Mouse (Mus musculus): ENCODE data around the gene Phkg1. TPM values are rescaled to one million over a fixed set of nuclear protein-coding genes. Genes with fewer than 3 reads are reported as not detected.
"Not testable (repeated sequence)": the region's sequence is repeated elsewhere in the genome, so short reads cannot be mapped to it uniquely, and the experiment has no call there.

The Phkg1 gene
- 0.24 TPM in 1 of 2 replicates, not detected in the other for polyA plus RNA-seq (2014; fragmentation: Nextera tagmentation; extraction: Ambion mirVana)

DNA sequence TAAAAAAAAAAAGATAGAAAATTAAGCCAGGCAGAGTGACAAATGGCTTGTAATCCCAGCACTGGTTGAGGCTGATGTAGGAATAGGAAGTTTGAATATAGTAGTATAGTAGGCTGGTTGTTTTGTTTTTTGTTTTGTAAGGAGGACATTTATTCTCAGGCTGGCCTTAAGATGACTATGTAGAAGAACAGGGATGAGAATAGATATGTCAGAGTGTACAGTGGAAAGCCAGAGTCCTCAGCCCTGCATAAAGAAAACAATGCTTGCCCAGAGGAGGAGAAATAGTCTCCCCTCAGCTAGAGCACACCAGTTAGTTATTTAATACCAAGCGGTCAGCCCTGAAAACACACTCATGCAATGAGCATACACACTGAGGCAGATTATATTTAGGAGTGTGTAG, at the start of gene Phkg1:
TSS of gene Phkg1 (minus strand) at position 101 of the 400 bp plus-strand sequence.
- Histone ChIP-seq H3K4me2 (ENCODE audit: low read depth) (no peak within 1 kb of the TSS), H3K27me3 (ENCODE audit: control insufficient read depth, insufficient read depth, low read length) (no peaks in the 10 kb centered on the region), H3K4me1 (ENCODE audit: control insufficient read depth, insufficient read depth, low read length) (peaks cover 3% of the 10 kb centered on the region; the same call in 1 of the 2 replicates), H3K36me3 (ENCODE audit: control insufficient read depth, insufficient read depth, low read length) (no peaks in the 10 kb centered on the region), H3K9me3 (ENCODE audit: control insufficient read depth, low read length) (no peaks in the 10 kb centered on the region), H3K4me3 (ENCODE audit: low read depth, low read length) (no peak within 1 kb of the TSS), H3K27ac (ENCODE audit: low read depth, low read length) (no peak within 1 kb of the TSS), H3K9ac (ENCODE audit: low read length) (no peak within 1 kb of the TSS)
- DNase-seq (ENCODE audit: low spot score) (no peak), ATAC-seq (ENCODE audit: insufficient read depth, low FRiP score, low TSS enrichment) (no peak)
- WGBS: 97% methylated on average over 1 of the region's 1 CpGs

DNA sequence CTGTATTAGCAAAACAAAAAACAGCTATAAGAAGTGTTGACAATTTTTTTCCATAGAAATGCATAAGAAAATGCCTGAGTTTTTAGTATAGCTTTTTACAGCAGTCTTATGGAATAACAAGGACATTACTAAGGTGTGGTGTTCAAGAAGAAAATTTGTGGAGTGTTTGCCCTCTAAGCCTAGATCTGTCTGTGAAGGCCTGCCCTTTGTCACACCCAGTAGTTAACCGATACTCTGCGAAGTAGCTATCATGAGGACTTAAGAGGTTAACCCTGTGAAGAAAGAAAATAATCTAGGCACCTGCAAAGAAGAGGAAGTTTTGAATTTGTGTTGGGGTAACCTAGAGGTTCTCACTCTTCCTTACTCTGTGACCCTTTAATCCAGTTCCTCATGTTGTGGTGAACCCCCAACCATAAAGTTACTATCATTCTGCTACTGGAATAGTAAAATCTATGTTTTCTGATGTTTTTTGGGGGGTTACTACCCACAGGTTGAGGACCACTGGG, 49.2 kb upstream of the Phkg1 start:
- no peak for DNase-seq (ENCODE audit: low spot score)

DNA sequence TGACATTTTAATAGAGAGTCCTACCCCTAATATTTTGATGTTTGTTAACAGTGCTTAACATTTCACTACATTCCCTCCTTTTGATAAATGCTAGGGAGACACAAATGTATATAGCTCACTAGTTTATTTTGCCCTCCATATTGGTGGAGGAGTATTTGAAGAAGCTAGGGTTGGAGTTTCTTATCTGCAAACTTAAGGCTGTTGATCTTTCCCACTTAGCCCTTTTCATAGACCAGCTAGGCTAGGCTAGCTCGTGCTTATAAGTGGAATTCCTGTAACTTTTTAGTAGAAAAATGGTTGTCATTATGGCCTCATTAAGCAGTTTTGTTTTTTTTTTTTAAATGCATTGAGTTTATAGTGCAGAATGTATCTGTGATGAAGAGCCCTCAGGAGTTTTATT, 45.1 kb upstream of the Phkg1 start:
- Histone ChIP-seq H3K4me3 (ENCODE audit: low read depth, low read length) (no peak overlapping the region), H3K9me3 (ENCODE audit: control insufficient read depth, low read length) (no peaks in the 10 kb centered on the region), H3K27ac (ENCODE audit: low read depth, low read length) (no peak overlapping the region), H3K9ac (ENCODE audit: low read length) (no peak overlapping the region), H3K4me1 (ENCODE audit: control insufficient read depth, insufficient read depth, low read length) (peaks cover 3% of the 10 kb centered on the region; the same call in 1 of the 2 replicates), H3K4me2 (ENCODE audit: low read depth) (no peak overlapping the region), H3K27me3 (ENCODE audit: control insufficient read depth, insufficient read depth, low read length) (no peaks in the 10 kb centered on the region), H3K36me3 (ENCODE audit: control insufficient read depth, insufficient read depth, low read length) (no peaks in the 10 kb centered on the region)
- DNase-seq (ENCODE audit: low spot score): no peak
- WGBS: 88% methylated on average over 1 of the region's 1 CpGs
- no peak for ATAC-seq (ENCODE audit: insufficient read depth, low FRiP score, low TSS enrichment)

More for the DNA sequence above, 49.2 kb upstream of the Phkg1 start:
- ATAC-seq (ENCODE audit: insufficient read depth, low FRiP score, low TSS enrichment): no peak
- H3K4me2 ChIP-seq (ENCODE audit: low read depth): no peak overlapping the region
- no peak overlapping the region for H3K9ac ChIP-seq (ENCODE audit: low read length)
- H3K4me3 ChIP-seq (ENCODE audit: low read depth, low read length): no peak overlapping the region
- peaks cover 3% of the 10 kb centered on the region; the same call in 1 of the 2 replicates for H3K4me1 ChIP-seq (ENCODE audit: control insufficient read depth, insufficient read depth, low read length)
- no peak overlapping the region for H3K27ac ChIP-seq (ENCODE audit: low read depth, low read length)
- no peaks in the 10 kb centered on the region for H3K9me3 ChIP-seq (ENCODE audit: control insufficient read depth, low read length)
- WGBS: 95% methylated on average over 2 of the region's 2 CpGs
- no peaks in the 10 kb centered on the region for H3K27me3 ChIP-seq (ENCODE audit: control insufficient read depth, insufficient read depth, low read length)
- H3K36me3 ChIP-seq (ENCODE audit: control insufficient read depth, insufficient read depth, low read length): no peaks in the 10 kb centered on the region

DNA sequence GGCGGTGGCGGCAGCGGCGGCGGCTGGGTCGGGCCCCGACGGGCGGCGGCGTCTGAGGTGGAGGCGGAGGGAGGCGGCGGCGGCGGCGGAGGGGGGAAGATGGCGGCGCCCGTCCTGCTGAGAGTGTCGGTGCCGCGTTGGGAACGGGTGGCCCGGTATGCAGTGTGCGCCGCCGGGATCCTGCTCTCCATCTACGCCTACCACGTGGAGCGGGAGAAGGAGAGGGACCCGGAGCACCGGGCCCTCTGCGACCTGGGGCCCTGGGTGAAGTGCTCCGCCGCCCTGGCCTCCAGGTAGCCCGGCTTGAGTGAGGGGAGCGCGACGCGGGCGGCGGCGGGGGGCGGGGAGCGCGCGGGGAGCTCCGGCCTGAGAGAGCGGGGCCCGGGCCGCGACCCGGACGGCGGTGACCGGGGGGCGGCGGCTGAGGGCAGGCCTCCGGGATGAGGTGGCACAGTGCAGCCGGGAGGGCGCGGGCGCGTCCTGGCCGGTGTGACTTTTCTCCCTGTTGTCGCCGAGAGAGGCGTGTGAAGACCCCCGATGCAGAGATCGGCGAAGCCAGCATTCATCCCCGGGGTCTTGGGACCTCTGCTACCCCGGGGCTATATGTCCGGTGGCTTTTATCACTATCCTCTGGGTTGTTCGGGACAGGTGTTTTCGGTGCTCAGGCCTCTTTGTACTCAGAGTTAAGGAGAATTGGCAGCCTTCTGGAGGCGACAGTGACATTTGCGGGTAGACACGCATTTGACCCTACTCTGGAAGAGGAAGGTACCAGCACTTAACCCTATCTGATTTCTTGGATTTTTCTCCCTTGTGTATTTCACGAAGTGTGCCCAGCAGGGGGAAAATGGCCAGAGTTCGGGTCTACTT, 44.0 kb upstream of the Phkg1 start:
- H3K27me3 ChIP-seq (ENCODE audit: control insufficient read depth, insufficient read depth, low read length); H3K9me3 ChIP-seq (ENCODE audit: control insufficient read depth, low read length); H3K36me3 ChIP-seq (ENCODE audit: control insufficient read depth, insufficient read depth, low read length); H3K4me1 ChIP-seq (ENCODE audit: control insufficient read depth, insufficient read depth, low read length): not testable (repeated sequence)
- H3K9ac ChIP-seq (ENCODE audit: low read length): peak overlapping the region; percentile 75
- H3K4me2 ChIP-seq (ENCODE audit: low read depth): peak overlapping the region; percentile 76
- DNase-seq (ENCODE audit: low spot score): peak; percentile 48
- H3K4me3 ChIP-seq (ENCODE audit: low read depth, low read length): peak overlapping the region; percentile 86
- H3K27ac ChIP-seq (ENCODE audit: low read depth, low read length): 0 out of 2 replicates have a peak overlapping the region, but pooled peaks have one; percentile 21
- peak; percentile 62 for ATAC-seq (ENCODE audit: insufficient read depth, low FRiP score, low TSS enrichment)
- under 1% methylated on average over 32 of the region's 82 CpGs for WGBS

DNA sequence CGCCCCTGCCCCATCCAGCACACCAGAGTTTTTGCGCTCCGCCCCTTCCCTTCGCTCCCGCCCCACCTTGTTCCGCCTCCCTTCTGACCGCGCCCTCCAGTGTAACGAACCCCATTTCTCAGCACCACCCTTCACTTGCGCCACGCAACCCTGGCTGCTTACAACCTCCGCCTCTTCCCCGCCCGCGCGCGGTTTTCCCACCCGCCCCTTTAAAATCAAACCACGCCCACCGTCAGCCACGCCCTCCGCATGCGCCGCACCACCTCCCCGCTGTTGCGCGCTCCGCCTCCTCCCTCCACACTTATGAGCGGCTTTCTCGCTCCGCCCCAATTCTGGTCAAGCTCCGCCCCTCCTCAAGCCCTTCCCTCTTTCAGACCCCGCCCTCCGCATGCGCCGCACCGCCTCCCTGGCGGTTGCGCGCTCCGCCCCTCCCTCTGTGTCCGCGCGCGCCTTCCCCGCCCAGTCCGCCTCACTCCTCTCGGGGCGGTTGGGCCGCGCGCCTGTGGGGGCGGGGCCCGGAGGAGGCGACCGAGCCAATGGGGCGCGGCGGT, 43.2 kb upstream of the Phkg1 start, which contains the start of gene Vkorc1l1:
TSS of gene Vkorc1l1 (plus strand) at position 476 of the 551 bp plus-strand sequence.
- Histone ChIP-seq H3K4me2 (ENCODE audit: low read depth) (peak within 1 kb of the TSS; percentile 76), H3K27ac (ENCODE audit: low read depth, low read length) (0 out of 2 replicates have a peak within 1 kb of the TSS, but pooled peaks have one; percentile 21), H3K4me3 (ENCODE audit: low read depth, low read length) (peak within 1 kb of the TSS; percentile 86), H3K4me1 (ENCODE audit: control insufficient read depth, insufficient read depth, low read length) (peaks cover 3% of the 10 kb centered on the region; the same call in 1 of the 2 replicates), H3K36me3 (ENCODE audit: control insufficient read depth, insufficient read depth, low read length) (no peaks in the 10 kb centered on the region), H3K9me3 (ENCODE audit: control insufficient read depth, low read length) (no peaks in the 10 kb centered on the region), H3K27me3 (ENCODE audit: control insufficient read depth, insufficient read depth, low read length) (no peaks in the 10 kb centered on the region), H3K9ac (ENCODE audit: low read length) (peak within 1 kb of the TSS; percentile 75)
- peak; percentile 100 for DNase-seq (ENCODE audit: low spot score)
- peak; percentile 91 for ATAC-seq (ENCODE audit: insufficient read depth, low FRiP score, low TSS enrichment)
- WGBS: under 1% methylated on average over 54 of the region's 59 CpGs

DNA sequence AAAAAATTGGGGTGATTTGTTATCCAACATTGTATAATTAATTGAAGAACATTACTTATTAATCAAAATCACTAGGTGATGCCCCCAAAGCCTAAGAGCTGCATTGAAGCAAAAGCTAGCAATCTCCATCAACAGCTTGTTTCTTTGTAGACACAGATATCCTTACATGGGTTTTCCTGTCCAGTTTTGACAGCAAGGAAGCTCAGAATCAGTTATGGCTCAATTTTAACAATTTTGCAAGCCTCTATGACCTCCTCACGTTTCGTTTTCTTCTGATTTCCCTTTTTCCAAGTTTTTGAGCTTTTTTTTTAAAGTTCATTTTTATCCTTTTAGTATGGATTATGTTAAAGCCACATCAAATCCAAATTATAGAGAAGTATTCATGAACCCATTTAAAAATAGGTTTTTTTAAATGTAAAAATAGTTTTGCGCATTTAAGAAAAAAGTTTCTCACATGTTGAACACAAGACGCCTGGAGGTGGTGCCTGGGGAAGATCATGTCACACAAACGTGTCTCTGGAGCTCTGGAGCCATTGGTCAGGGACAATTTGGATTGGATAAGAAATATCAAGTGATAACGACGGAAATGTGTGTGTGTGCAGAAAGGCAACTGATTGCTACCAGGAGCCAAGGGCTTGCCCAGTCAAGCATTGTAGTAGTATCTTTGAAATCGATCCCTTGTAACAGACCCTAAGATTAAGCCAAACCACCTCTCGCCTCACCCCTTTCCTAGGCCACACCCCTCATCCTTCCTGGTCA, 42.6 kb upstream of the Phkg1 start:
- Histone ChIP-seq H3K36me3 (ENCODE audit: control insufficient read depth, insufficient read depth, low read length) (no peaks in the 10 kb centered on the region), H3K27ac (ENCODE audit: low read depth, low read length) (no peak overlapping the region), H3K4me2 (ENCODE audit: low read depth) (peak overlapping the region; percentile 41), H3K9ac (ENCODE audit: low read length) (no peak overlapping the region), H3K4me3 (ENCODE audit: low read depth, low read length) (peak overlapping the region; percentile 86), H3K27me3 (ENCODE audit: control insufficient read depth, insufficient read depth, low read length) (no peaks in the 10 kb centered on the region), H3K9me3 (ENCODE audit: control insufficient read depth, low read length) (no peaks in the 10 kb centered on the region), H3K4me1 (ENCODE audit: control insufficient read depth, insufficient read depth, low read length) (peaks cover 3% of the 10 kb centered on the region; the same call in 1 of the 2 replicates)
- ATAC-seq (ENCODE audit: insufficient read depth, low FRiP score, low TSS enrichment) (peak; percentile 45; the same call in 1 of the 2 replicates), DNase-seq (ENCODE audit: low spot score) (no peak)
- whole genome bisulfite sequencing: 9% methylated on average over 9 of the region's 9 CpGs

DNA sequence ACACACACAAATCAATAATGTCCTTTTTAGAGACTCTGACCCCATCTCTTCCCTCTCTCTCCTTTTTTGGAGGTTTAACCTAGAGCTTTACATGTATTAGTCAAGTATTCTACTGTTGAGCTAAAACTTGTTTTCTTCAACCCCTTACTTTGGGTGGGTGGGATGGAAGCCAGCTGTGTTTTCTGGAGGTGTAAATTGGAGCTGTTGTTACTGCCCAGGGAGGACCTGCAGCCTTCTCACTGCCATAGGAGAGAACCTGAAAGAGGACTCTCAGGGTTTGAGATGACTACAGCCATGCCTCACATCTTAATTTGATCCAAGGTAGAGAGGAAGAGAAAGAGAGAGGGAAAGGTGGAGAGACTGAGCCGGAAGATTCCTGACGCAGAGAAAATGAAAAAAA, 41.9 kb upstream of the Phkg1 start:
- DNase-seq (ENCODE audit: low spot score) (no peak), ATAC-seq (ENCODE audit: insufficient read depth, low FRiP score, low TSS enrichment) (no peak)
- Histone ChIP-seq H3K27me3 (ENCODE audit: control insufficient read depth, insufficient read depth, low read length) (no peaks in the 10 kb centered on the region), H3K4me3 (ENCODE audit: low read depth, low read length) (no peak overlapping the region), H3K4me1 (ENCODE audit: control insufficient read depth, insufficient read depth, low read length) (peaks cover 3% of the 10 kb centered on the region; the same call in 1 of the 2 replicates), H3K4me2 (ENCODE audit: low read depth) (no peak overlapping the region), H3K27ac (ENCODE audit: low read depth, low read length) (no peak overlapping the region), H3K9me3 (ENCODE audit: control insufficient read depth, low read length) (no peaks in the 10 kb centered on the region), H3K9ac (ENCODE audit: low read length) (no peak overlapping the region), H3K36me3 (ENCODE audit: control insufficient read depth, insufficient read depth, low read length) (no peaks in the 10 kb centered on the region)
- WGBS: 64% methylated on average over 2 of the region's 2 CpGs

DNA sequence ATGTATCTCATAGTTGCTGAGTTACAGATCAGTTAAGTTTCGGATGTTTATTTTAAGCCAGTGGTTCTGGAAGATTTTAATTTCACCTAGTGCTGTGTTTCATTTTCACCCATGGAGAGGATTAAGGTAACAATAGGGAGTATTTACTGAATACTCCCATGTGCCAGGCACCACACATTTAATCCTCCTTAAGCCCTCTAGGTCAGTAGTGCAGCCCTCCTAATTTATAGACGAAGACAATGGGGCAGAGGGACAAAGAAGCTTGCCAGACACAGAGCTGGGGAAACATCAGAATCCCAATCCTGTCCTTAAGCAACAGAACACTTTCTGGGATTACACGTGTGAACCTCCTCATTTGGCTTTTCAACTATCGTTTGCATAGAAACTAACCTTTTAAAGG, 38.6 kb upstream of the Phkg1 start:
- DNase-seq (ENCODE audit: low spot score): no peak

More for the DNA sequence above, 38.6 kb upstream of the Phkg1 start:
- 56% methylated on average over 4 of the region's 4 CpGs for WGBS
- Histone ChIP-seq H3K36me3 (ENCODE audit: control insufficient read depth, insufficient read depth, low read length) (no peaks in the 10 kb centered on the region), H3K4me3 (ENCODE audit: low read depth, low read length) (no peak overlapping the region), H3K4me2 (ENCODE audit: low read depth) (no peak overlapping the region), H3K27ac (ENCODE audit: low read depth, low read length) (no peak overlapping the region), H3K9me3 (ENCODE audit: control insufficient read depth, low read length) (no peaks in the 10 kb centered on the region), H3K4me1 (ENCODE audit: control insufficient read depth, insufficient read depth, low read length) (no peaks in the 10 kb centered on the region), H3K27me3 (ENCODE audit: control insufficient read depth, insufficient read depth, low read length) (no peaks in the 10 kb centered on the region), H3K9ac (ENCODE audit: low read length) (no peak overlapping the region)
- ATAC-seq (ENCODE audit: insufficient read depth, low FRiP score, low TSS enrichment): no peak

Measured in neural tube, embryonic 11.5 days (tissue).